Mouse (Mus musculus): ENCODE data around the gene Cbx2. TPM values are rescaled to one million over a fixed set of nuclear protein-coding genes. Genes with fewer than 3 reads are reported as not detected.
A peak's percentile ranks its signal among the peaks of the same experiment; 100 is the strongest.

Cbx2 gene
- polyA plus RNA-seq, 1 experiment = 14.8 TPM

DNA sequence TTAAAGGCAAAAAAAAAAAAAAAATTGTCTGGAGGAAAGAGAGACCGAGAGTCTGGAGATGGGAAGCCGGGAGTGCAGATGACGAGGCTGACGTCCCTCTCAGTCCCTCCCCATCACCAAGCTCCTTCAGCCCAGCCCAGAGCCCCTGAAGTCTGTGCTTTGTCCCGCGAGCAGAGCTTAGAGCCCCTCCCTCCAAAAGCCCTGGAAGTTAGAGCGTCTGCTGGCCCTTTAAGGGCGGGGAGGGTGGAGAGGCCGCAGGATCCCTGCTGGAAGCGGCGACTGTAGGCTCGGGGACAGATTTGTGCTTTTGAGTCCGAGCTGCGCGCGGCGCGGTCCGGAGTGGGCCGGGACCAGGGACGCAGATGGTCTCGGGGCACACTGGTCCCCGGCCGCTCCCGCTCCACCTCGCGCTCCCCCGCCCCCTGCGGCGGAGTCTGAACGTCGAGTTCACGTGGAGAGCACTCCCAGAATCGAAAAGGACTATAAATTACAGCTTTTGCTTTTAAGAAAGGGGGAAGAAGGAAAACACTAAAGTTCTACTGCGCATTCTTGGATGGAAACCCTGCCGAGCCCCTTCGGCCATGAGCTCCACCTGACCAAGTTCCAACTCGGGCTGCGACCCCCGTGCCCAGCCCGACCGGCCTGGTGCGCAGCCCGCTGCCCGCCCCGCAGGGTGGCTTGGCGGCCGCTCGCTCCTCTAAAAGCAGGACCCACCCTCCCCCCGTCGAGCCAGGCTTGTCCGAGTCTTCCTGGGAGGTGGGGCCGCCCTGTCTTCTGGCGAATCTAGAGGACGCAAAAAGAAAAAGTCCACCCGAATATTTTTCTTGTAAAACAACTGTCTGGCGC lies 14.4 kb downstream of the Cbx2 start:
- no peaks in the 10 kb centered on the region for H3K79me3 ChIP-seq (ENCODE audit: low read depth)
- H3K27me3 ChIP-seq (ENCODE audit: control insufficient read depth, insufficient read depth, insufficient read length) = no peaks in the 10 kb centered on the region
- H3ac ChIP-seq (ENCODE audit: control insufficient read depth, insufficient read length, low read depth) = peak overlapping the region; percentile 61
- peaks cover 8% of the 10 kb centered on the region for H3K36me3 ChIP-seq (ENCODE audit: control insufficient read depth, insufficient read depth)
- TF ChIP-seq MYOG (IDR thresholded peaks at IDR 0.05; ENCODE audit: control insufficient read depth, extremely low read depth, insufficient read length) (no peak), CTCF (IDR thresholded peaks at IDR 0.05; ENCODE audit: control insufficient read depth, insufficient read depth, insufficient read length) (no peak), MAX (IDR thresholded peaks at IDR 0.05) (no peak), CEBPB (IDR thresholded peaks at IDR 0.05; ENCODE audit: low read depth) (no peak), USF1 (IDR thresholded peaks at IDR 0.05; ENCODE audit: low read depth) (no peak), FOSL1 (IDR thresholded peaks at IDR 0.05; ENCODE audit: insufficient read depth, low read length, poor library complexity, severe bottlenecking) (no peak), MYOD1 (IDR thresholded peaks at IDR 0.05; ENCODE audit: control insufficient read depth, insufficient read length, low read depth) (no peak)
- peak overlapping the region; percentile 30 for H3K4me3 ChIP-seq (ENCODE audit: insufficient read depth, poor library complexity, severe bottlenecking)
- peaks cover 10% of the 10 kb centered on the region for H3K79me2 ChIP-seq (ENCODE audit: control insufficient read depth, insufficient read depth)

DNA sequence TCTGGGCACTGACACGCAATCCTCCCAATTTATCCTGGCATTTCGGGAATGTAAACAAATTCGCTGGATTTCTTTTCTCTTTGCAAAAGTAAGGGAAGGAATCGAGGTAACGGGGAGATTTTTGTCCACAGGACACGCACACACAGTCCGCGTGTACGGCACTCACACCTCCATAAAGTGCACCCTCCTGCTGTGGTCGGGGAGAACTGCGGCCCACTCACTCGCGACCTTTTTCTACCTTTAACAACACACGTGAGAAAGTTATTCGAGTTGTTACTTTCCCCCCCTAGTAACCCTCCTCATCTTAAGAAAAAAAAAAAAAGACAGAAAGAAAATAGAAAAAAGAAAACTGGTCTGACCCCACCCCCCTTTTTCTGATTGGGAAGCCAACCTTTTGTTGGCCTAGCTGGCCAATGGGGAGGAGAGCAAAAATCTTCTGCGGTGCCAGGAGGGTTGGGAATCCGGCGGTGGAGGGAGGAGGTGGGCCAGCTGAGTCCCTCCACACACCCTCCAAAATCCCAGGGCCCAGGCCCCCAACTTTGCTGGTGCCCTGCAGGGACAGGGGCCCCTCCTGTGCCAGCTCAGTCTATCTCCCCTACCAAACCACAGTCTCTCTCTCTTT lies 15.1 kb downstream of the Cbx2 start:
- peaks cover 10% of the 10 kb centered on the region for H3K79me2 ChIP-seq (ENCODE audit: control insufficient read depth, insufficient read depth)
- peaks cover 4% of the 10 kb centered on the region for H3K27me3 ChIP-seq (ENCODE audit: control insufficient read depth, insufficient read depth, insufficient read length)
- peak overlapping the region; percentile 30 for H3K4me3 ChIP-seq (ENCODE audit: insufficient read depth, poor library complexity, severe bottlenecking)
- no peaks in the 10 kb centered on the region for H3K79me3 ChIP-seq (ENCODE audit: low read depth)
- H3ac ChIP-seq (ENCODE audit: control insufficient read depth, insufficient read length, low read depth) = peak overlapping the region; percentile 54
- H3K36me3 ChIP-seq (ENCODE audit: control insufficient read depth, insufficient read depth) = peaks cover 8% of the 10 kb centered on the region
- TF ChIP-seq CEBPB (IDR thresholded peaks at IDR 0.05; ENCODE audit: low read depth) = no peak
- no peak for TF ChIP-seq MYOD1 (IDR thresholded peaks at IDR 0.05; ENCODE audit: control insufficient read depth, insufficient read length, low read depth)
- TF ChIP-seq USF1 (IDR thresholded peaks at IDR 0.05; ENCODE audit: low read depth) = no peak
- no peak for TF ChIP-seq FOSL1 (IDR thresholded peaks at IDR 0.05; ENCODE audit: insufficient read depth, low read length, poor library complexity, severe bottlenecking)
- TF ChIP-seq MAX (IDR thresholded peaks at IDR 0.05) = no peak
- no peak for TF ChIP-seq MYOG (IDR thresholded peaks at IDR 0.05; ENCODE audit: control insufficient read depth, extremely low read depth, insufficient read length)
- no peak for TF ChIP-seq CTCF (IDR thresholded peaks at IDR 0.05; ENCODE audit: control insufficient read depth, insufficient read depth, insufficient read length)

DNA sequence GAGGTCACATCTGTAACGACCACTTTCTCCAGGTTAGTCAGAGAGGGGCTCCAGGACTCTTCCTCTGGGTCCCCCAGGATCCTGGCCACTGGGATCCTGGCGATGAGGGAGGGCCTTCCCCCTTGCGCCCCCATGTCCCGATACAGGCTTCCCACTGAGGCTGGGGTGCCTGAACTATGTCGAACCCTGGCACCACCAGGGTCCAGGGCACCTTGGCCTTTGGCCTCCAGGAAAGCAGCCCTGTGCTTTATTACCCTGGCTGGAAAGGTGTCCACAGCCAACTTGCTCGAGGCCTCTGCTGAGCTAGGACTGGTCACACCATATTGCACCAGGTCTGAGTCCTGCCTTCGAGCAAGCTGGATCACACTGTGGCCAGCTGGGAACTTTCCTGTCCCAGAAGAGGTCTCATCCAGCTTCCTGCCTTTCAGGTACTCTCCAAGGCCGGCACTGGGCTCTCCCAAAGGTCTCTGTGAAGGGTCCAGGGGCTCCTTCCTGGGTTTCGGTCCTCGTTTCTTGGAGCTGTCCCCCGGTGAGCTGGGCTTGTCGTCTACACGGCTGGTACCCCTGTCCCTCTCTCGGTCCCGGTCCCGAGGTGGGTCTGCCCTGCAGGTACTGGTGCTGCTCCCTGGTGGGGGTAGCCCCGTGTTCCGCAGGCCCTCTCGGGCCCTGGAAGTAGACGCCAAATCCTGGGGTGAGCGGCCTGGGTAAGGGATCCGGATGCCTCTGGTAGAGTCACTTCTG lies 16.2 kb downstream of the Cbx2 start:
- Histone ChIP-seq H3K79me2 (ENCODE audit: control insufficient read depth, insufficient read depth) (peaks cover 10% of the 10 kb centered on the region), H3K79me3 (ENCODE audit: low read depth) (no peaks in the 10 kb centered on the region), H3K27me3 (ENCODE audit: control insufficient read depth, insufficient read depth, insufficient read length) (peaks cover 8% of the 10 kb centered on the region), H3K36me3 (ENCODE audit: control insufficient read depth, insufficient read depth) (peaks cover 8% of the 10 kb centered on the region), H3K4me3 (ENCODE audit: insufficient read depth, poor library complexity, severe bottlenecking) (no peak overlapping the region), H3ac (ENCODE audit: control insufficient read depth, insufficient read length, low read depth) (no peak overlapping the region)
- no peak for TF ChIP-seq USF1 (IDR thresholded peaks at IDR 0.05; ENCODE audit: low read depth)
- TF ChIP-seq MAX (IDR thresholded peaks at IDR 0.05) = no peak
- TF ChIP-seq MYOD1 (IDR thresholded peaks at IDR 0.05; ENCODE audit: control insufficient read depth, insufficient read length, low read depth) = no peak
- no peak for TF ChIP-seq CTCF (IDR thresholded peaks at IDR 0.05; ENCODE audit: control insufficient read depth, insufficient read depth, insufficient read length)
- TF ChIP-seq CEBPB (IDR thresholded peaks at IDR 0.05; ENCODE audit: low read depth) = no peak
- TF ChIP-seq FOSL1 (IDR thresholded peaks at IDR 0.05; ENCODE audit: insufficient read depth, low read length, poor library complexity, severe bottlenecking) = no peak
- no peak for TF ChIP-seq MYOG (IDR thresholded peaks at IDR 0.05; ENCODE audit: control insufficient read depth, extremely low read depth, insufficient read length)

DNA sequence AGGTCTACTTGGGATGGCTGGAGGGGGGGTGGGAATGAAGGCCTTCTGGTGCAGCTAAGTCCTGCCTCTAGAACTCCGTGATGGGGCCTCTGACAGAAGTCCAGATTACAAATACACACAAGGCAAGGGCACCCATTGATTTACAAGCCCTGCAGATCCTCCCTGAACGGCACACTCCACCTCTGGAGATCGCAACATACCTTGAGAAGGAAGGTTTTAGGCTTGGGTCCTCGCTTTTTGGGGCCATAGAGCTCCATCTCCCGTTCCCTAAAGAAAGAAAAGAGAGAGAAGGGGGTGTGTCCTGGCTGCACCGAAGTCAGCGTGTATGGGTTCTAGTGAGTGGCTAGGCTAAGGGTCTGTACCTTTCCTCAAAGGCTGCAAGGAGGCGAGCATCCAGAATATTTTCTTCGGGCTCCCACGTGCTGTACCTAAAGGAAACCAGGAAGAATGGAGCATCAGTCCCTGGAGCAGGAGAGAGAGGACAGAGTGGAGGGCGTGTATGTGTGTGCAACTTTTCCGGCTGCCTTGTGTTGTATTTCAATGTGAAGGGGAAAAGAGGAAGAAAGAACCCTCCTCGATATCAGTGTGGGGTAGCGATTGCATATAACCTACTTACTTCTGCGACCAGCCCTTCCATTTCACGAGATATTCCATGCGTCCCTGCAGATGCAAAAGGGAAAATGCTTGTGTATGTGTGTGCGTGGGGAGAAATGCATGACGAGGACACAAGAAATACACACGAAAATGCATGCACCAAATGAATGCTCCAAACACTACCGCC lies 17.2 kb downstream of the Cbx2 start:
- Histone ChIP-seq H3ac (ENCODE audit: control insufficient read depth, insufficient read length, low read depth) (peak overlapping the region; percentile 82), H3K79me3 (ENCODE audit: low read depth) (no peaks in the 10 kb centered on the region), H3K36me3 (ENCODE audit: control insufficient read depth, insufficient read depth) (peaks cover 8% of the 10 kb centered on the region), H3K27me3 (ENCODE audit: control insufficient read depth, insufficient read depth, insufficient read length) (peaks cover 13% of the 10 kb centered on the region), H3K4me3 (ENCODE audit: insufficient read depth, poor library complexity, severe bottlenecking) (peak overlapping the region; percentile 61), H3K79me2 (ENCODE audit: control insufficient read depth, insufficient read depth) (peaks cover 10% of the 10 kb centered on the region)
- TF ChIP-seq FOSL1 (IDR thresholded peaks at IDR 0.05; ENCODE audit: insufficient read depth, low read length, poor library complexity, severe bottlenecking) = no peak
- TF ChIP-seq USF1 (IDR thresholded peaks at IDR 0.05; ENCODE audit: low read depth) = no peak
